Mouse (Mus musculus) hematopoietic stem cell, adult 5-6 weeks (primary cell): ENCODE results near the gene Zdhhc25. TPM values are rescaled to one million over a fixed set of nuclear protein-coding genes. Genes with fewer than 3 reads are reported as not detected.

Experiments used
- ATAC-seq, 2 experiments: fragments of 125-278 bp in 1 of 2; replicated peaks in 1 of 2; 2 replicates each; pipeline ENCODE4 v1.8.0; 2016 to 2017; ENCODE audit warnings: inconsistent platforms in 2 of 2, mild to moderate bottlenecking in 2 of 2, moderate number of reproducible peaks in 2 of 2, low read depth in 1 of 2, moderate TSS enrichment in 1 of 2; ENCODE audit not compliant: low FRiP score in 2 of 2, poor library complexity in 2 of 2, severe bottlenecking in 2 of 2, insufficient read depth in 1 of 2, low TSS enrichment in 1 of 2
- total RNA-seq: library from RNA; stranded (forward); fragments of 172-1452, 232-1000 nt; gene quantifications from 2 replicates; pipeline ENCODE4 v1.2.3, GENCODE M21; 2017

Zdhhc25 gene
- total RNA-seq, result not detected in 2 replicates

- no peak for ATAC-seq
Measured at GRCm38 (mm10) chr15:88600002-88600401, at the start of gene Zdhhc25. Gene Zdhhc25 (plus strand): TSS chr15:88600302.

GRCm38 (mm10) chr15:88552852-88553251 lies 47.2 kb upstream of the Zdhhc25 start:
- no peak for ATAC-seq

GRCm38 (mm10) chr15:88555476-88555875 lies 44.6 kb upstream of the Zdhhc25 start:
- ATAC-seq, result peak; percentile 37 to 51; a peak in 3 of 4 replicates

GRCm38 (mm10) chr15:88560637-88561036 lies 39.5 kb upstream of the Zdhhc25 start:
- no peak for ATAC-seq

- ATAC-seq, result no peak
Measured at GRCm38 (mm10) chr15:88561058-88561730, 38.9 kb upstream of the Zdhhc25 start.

- ATAC-seq, result no peak
Measured at GRCm38 (mm10) chr15:88565307-88565706, 34.8 kb upstream of the Zdhhc25 start.

GRCm38 (mm10) chr15:88565806-88566205 lies 34.3 kb upstream of the Zdhhc25 start:
- ATAC-seq, result no peak

- no peak for ATAC-seq
Measured at GRCm38 (mm10) chr15:88570697-88571096, 29.4 kb upstream of the Zdhhc25 start.

- no peak for ATAC-seq
Measured at GRCm38 (mm10) chr15:88579461-88579860, 20.6 kb upstream of the Zdhhc25 start.

GRCm38 (mm10) chr15:88602496-88602895 lies 2.4 kb downstream of the Zdhhc25 start:
- ATAC-seq, result no peak

- no peak for ATAC-seq
Measured at GRCm38 (mm10) chr15:88603091-88603732, 3.1 kb downstream of the Zdhhc25 start.

- no peak for ATAC-seq
Measured at GRCm38 (mm10) chr15:88603733-88604119, 3.6 kb downstream of the Zdhhc25 start.

- no peak for ATAC-seq
Measured at GRCm38 (mm10) chr15:88604669-88605414, 4.7 kb downstream of the Zdhhc25 start.

- no peak for ATAC-seq
Measured at GRCm38 (mm10) chr15:88605415-88605785, 5.3 kb downstream of the Zdhhc25 start.

GRCm38 (mm10) chr15:88617125-88617524 lies 17.0 kb downstream of the Zdhhc25 start:
- no peak for ATAC-seq

- ATAC-seq, result no peak
Measured at GRCm38 (mm10) chr15:88618008-88618773, 18.1 kb downstream of the Zdhhc25 start.

- no peak for ATAC-seq
Measured at GRCm38 (mm10) chr15:88620017-88620416, 19.9 kb downstream of the Zdhhc25 start.

GRCm38 (mm10) chr15:88623891-88624290 lies 23.8 kb downstream of the Zdhhc25 start:
- no peak for ATAC-seq
